Mouse (Mus musculus) CH12.LX (cell line): Measurements from ENCODE around the gene Cavin4.
A peak's percentile ranks its signal among the peaks of the same experiment; 100 is the strongest.

Source experiments
- CHD1 ChIP-seq: IDR thresholded peaks from 2 replicates; pipeline ENCODE4 v1.6.1; 2012; ENCODE audit warnings: low read depth, low read length, improper control_type of control experiment, inconsistent platforms
- JUND ChIP-seq: conservative IDR thresholded peaks from 2 replicates; pipeline ENCODE4 v1.6.1; 2011; ENCODE audit warnings: low read depth, low read length, improper control_type of control experiment
- MAFK ChIP-seq: IDR thresholded peaks from 2 replicates; pipeline ENCODE4 v1.6.1; 2011; ENCODE audit warnings: low read length, improper control_type of control experiment; ENCODE audit not compliant: insufficient replicate concordance
- POLR2A ChIP-seq: IDR thresholded peaks from 2 replicates; pipeline ENCODE4 v1.6.1; 2011; ENCODE audit warnings: low read depth, mild to moderate bottlenecking, improper control_type of control experiment, low read length
- RAD21 ChIP-seq: IDR thresholded peaks from 2 replicates; pipeline ENCODE4 v1.6.1; 2011; ENCODE audit warnings: low read depth, mild to moderate bottlenecking, low read length, improper control_type of control experiment, moderate library complexity
- USF1 ChIP-seq: IDR thresholded peaks from 2 replicates; pipeline ENCODE4 v1.6.1; 2014; ENCODE audit warnings: low read depth, mild to moderate bottlenecking, inconsistent platforms, low read length, improper control_type of control experiment
- ZNF384 ChIP-seq: IDR thresholded peaks from 2 replicates; pipeline ENCODE4 v1.6.1; 2012; ENCODE audit warnings: low read depth, low read length, improper control_type of control experiment, inconsistent platforms

DNA sequence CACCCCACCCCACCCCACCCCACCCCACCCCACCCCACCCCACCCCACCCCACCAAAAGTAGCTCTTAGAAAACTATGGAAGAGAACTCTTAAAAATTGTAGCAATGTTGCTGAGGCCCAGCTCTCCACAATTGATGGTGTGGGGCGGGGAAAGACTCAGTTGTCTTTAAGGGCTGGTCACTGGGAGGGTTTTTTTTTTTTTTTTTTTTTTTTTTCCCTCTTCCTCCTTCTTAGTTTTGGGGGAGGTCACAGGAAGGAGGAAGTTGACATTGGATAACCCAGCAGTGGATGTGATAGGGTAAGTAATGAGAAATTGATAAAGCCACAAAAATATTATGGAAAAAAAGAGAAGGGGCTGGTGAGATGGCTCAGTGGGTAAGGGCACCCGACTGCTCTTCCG, 33.4 kb downstream of the Cavin4 start:
- TF ChIP-seq MAFK (no peak), POLR2A (no peak), JUND (no peak), ZNF384 (peak; percentile 37; the same call in 1 of the 2 replicates), USF1 (no peak), CHD1 (no peak), RAD21 (no peak)
